Mouse (Mus musculus) brain, embryonic 14.5 days (tissue): ENCODE results near the gene Patz1.

Experiments used
- CTCF ChIP-seq: fragments of 200-500 bp; IDR thresholded peaks from 2 replicates; pipeline ENCODE4 v1.5.1; 2012; ENCODE audit warnings: inconsistent platforms, mild to moderate bottlenecking, moderate library complexity, borderline replicate concordance; ENCODE audit not compliant: insufficient read depth, insufficient read length; ENCODE audit errors: extremely low read depth
- POLR2A ChIP-seq: fragments of 200-500 bp; IDR thresholded peaks from 2 replicates; pipeline ENCODE4 v1.6.1; 2012; ENCODE audit warnings: mild to moderate bottlenecking, inconsistent platforms, borderline replicate concordance; ENCODE audit not compliant: poor library complexity, insufficient read depth, insufficient read length, severe bottlenecking; ENCODE audit errors: extremely low read depth

- no peak for TF ChIP-seq CTCF
- no peak for TF ChIP-seq POLR2A
Measured at GRCm38 (mm10) chr11:3301075-3301474, 12.4 kb downstream of the Patz1 start.
